Mouse (Mus musculus): ENCODE data around the gene Mog. TPM values are rescaled to one million over a fixed set of nuclear protein-coding genes. Genes with fewer than 3 reads are reported as not detected.

The Mog gene
- polyA plus RNA-seq, 1 experiment from 2014 or later, result 0.19 TPM

DNA sequence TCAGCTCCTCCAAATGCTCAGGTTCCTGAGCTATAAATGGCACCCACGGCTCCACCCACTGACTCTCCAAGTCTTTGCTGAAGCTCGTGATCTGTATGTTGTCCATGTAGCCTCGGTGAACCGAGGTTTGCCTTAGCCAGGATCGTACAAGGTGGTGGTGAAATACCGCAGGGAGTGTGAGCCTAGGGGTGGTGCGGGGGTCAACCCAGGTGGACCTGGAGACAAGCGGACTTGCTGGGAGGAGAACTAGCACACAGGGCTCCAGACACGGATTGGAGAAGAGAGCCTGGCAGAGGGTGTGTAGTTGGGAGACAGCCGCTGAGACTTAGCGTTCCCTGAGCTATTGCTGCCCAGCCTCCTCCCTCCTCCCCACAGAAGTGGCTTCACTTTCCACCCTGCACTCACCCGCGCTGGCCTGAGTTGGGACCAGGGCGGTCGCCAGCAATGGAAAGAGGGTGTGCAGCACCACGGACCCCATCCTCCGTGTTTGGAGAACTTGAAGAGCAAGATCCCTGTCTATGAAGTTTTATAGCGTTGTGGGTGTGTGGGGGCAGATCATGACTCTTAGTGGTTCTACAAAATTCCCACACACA, 41.9 kb downstream of the Mog start, which contains the start of gene 2410137M14Rik:
Gene 2410137M14Rik (minus strand): TSS at position 17 of the 593 bp plus-strand sequence.
- Histone ChIP-seq H3K4me3 (ENCODE audit: low read depth, low read length) (no peak within 1 kb of the TSS), H3K27me3 (ENCODE audit: control insufficient read depth, insufficient read depth, low read length) (no peaks in the 10 kb centered on the region), H3K9me3 (ENCODE audit: control insufficient read depth, low read depth, low read length) (no peaks in the 10 kb centered on the region), H3K9ac (replicated peaks; ENCODE audit: low read depth, low read length) (no peak within 1 kb of the TSS), H3K4me2 (replicated peaks; ENCODE audit: low read depth, low read length) (peak within 1 kb of the TSS; percentile 34), H3K4me1 (ENCODE audit: control insufficient read depth, insufficient read depth, low read length) (peaks cover 8% of the 10 kb centered on the region; the same call in 1 of the 2 replicates), H3K27ac (ENCODE audit: low read length) (no peak within 1 kb of the TSS), H3K36me3 (ENCODE audit: control insufficient read depth, insufficient read depth, low read length) (no peaks in the 10 kb centered on the region)
- 14% methylated on average over 18 of the region's 18 CpGs for WGBS
- no peak for ATAC-seq (ENCODE audit: insufficient number of reproducible peaks, insufficient read depth, low FRiP score, low read depth)

DNA sequence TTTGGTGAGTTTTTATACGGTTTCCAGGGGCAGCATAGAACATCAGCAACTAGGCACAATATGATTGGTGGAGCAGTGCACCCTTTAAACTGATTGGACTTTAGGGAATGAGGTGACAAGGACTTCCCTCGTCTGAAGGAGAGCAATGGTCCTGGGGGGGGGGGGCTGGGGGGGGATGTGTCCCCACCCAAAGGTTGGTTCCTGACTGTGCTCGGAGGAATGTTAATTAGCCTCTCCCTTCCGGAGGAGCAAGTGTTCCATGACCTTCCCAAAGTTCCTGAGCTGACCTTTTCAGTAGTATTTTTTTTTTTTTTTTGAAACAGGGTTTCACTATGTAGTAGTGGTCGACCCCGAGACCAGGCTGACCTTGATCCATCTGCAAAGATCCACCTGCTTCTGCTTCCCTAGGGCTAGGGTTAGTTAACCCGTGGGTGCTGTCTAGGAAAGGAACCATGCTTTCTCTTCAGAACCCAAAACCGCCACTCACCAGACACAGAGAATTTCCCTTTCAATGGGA, 49.9 kb downstream of the Mog start:
- H3K27ac ChIP-seq (ENCODE audit: low read length), result no peak overlapping the region
- H3K4me2 ChIP-seq (replicated peaks; ENCODE audit: low read depth, low read length), result no peak overlapping the region
- 64% methylated on average over 8 of the region's 8 CpGs for WGBS
- H3K4me1 ChIP-seq (ENCODE audit: control insufficient read depth, insufficient read depth, low read length), result no peaks in the 10 kb centered on the region
- no peaks in the 10 kb centered on the region for H3K27me3 ChIP-seq (ENCODE audit: control insufficient read depth, insufficient read depth, low read length)
- no peak overlapping the region for H3K9ac ChIP-seq (replicated peaks; ENCODE audit: low read depth, low read length)
- H3K4me3 ChIP-seq (ENCODE audit: low read depth, low read length), result no peak overlapping the region
- H3K9me3 ChIP-seq (ENCODE audit: control insufficient read depth, low read depth, low read length), result no peaks in the 10 kb centered on the region
- no peak for ATAC-seq (ENCODE audit: insufficient number of reproducible peaks, insufficient read depth, low FRiP score, low read depth)
- H3K36me3 ChIP-seq (ENCODE audit: control insufficient read depth, insufficient read depth, low read length), result no peaks in the 10 kb centered on the region

DNA sequence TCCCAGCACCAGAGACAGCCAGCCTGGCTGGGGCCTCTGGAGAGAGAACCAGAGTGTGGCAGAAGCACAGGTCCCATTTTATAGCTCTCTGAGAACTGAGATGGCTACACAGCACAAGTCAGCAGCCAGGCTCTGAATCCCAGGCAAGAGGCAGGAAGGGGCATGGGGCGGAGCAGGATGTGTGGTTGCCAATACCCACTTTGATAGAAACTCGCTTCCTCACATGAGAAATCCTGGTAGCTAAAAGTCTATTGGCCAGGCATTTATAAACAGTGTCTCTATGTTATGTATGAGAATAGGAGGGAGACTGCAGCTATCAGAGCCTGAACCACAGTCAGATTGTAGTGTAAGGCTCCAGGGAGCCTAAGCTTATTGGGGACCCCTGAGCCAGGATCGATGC, 50.4 kb downstream of the Mog start:
- H3K36me3 ChIP-seq (ENCODE audit: control insufficient read depth, insufficient read depth, low read length), result no peaks in the 10 kb centered on the region
- H3K27me3 ChIP-seq (ENCODE audit: control insufficient read depth, insufficient read depth, low read length), result no peaks in the 10 kb centered on the region
- no peak overlapping the region for H3K9ac ChIP-seq (replicated peaks; ENCODE audit: low read depth, low read length)
- H3K4me1 ChIP-seq (ENCODE audit: control insufficient read depth, insufficient read depth, low read length), result no peaks in the 10 kb centered on the region
- no peak overlapping the region for H3K27ac ChIP-seq (ENCODE audit: low read length)
- no peak overlapping the region for H3K4me3 ChIP-seq (ENCODE audit: low read depth, low read length)
- no peaks in the 10 kb centered on the region for H3K9me3 ChIP-seq (ENCODE audit: control insufficient read depth, low read depth, low read length)
- ATAC-seq (ENCODE audit: insufficient number of reproducible peaks, insufficient read depth, low FRiP score, low read depth), result no peak
- no peak overlapping the region for H3K4me2 ChIP-seq (replicated peaks; ENCODE audit: low read depth, low read length)
- 75% methylated on average over 3 of the region's 3 CpGs for WGBS

DNA sequence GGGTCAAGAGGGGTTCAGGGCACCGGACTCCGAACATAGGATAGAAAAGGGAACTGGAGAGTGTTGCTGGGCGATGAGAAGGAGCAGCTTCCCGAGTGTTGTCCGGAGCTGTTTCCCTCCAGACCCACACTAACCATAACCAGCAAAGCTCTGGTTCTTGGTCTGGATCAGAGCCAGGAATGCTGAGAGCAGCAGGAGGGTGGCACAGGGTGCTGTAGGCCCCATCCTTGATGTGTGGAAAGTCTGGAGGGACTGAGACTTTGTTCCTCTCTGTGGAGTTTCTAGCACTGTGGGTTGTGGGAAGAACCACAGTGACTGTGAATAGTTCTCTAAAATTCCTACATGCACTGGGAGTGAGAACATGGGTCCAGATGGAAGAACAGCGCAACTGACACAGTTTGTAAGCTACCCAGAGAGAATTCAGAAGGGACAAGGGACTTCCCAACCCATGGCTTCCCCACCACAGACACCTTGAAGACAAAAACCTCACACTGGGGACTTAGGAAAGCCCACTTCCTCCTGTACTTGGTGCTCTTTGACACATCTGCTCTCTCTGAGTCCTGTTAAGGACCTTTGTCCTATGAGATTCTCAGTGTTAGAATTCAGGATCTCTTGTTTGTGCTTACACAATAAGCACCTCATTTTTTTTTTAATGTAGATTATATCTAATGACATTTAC, 51.9 kb downstream of the Mog start:
- no peaks in the 10 kb centered on the region for H3K27me3 ChIP-seq (ENCODE audit: control insufficient read depth, insufficient read depth, low read length)
- H3K9ac ChIP-seq (replicated peaks; ENCODE audit: low read depth, low read length), result no peak overlapping the region
- H3K27ac ChIP-seq (ENCODE audit: low read length), result no peak overlapping the region
- H3K9me3 ChIP-seq (ENCODE audit: control insufficient read depth, low read depth, low read length), result no peaks in the 10 kb centered on the region
- H3K4me2 ChIP-seq (replicated peaks; ENCODE audit: low read depth, low read length), result no peak overlapping the region
- no peaks in the 10 kb centered on the region for H3K36me3 ChIP-seq (ENCODE audit: control insufficient read depth, insufficient read depth, low read length)
- no peak for ATAC-seq (ENCODE audit: insufficient number of reproducible peaks, insufficient read depth, low FRiP score, low read depth)
- H3K4me1 ChIP-seq (ENCODE audit: control insufficient read depth, insufficient read depth, low read length), result no peaks in the 10 kb centered on the region
- H3K4me3 ChIP-seq (ENCODE audit: low read depth, low read length), result no peak overlapping the region
- WGBS, result 80% methylated on average over 6 of the region's 6 CpGs

DNA sequence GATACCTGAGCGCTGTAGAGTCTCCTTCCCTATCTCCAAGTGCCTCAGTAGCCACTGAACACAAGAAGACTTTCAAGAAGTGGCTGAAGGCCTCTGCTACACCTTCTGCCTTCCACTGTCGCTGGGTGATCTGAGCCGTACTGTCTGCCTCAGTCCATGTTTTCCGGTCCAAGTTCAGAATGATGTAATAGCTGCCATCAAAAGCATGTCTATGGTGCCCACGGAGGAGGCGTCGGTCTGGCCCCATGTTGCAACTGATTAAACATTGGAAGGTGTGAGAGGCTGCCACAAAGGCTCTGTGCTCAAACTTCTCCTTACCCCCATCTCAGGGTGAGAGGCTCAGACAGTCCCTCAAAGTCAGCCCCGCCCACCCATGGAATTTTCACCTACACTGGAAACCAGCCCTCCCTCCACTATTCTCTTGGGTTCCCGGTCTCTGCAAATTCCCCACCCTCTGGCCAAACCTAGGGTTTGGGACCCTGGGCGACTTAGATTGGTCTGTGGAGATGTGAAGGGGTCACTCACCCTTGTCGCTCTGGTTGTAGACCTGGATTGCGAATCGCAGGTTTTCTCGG, 52.8 kb downstream of the Mog start:
- H3K36me3 ChIP-seq (ENCODE audit: control insufficient read depth, insufficient read depth, low read length), result no peaks in the 10 kb centered on the region
- no peak overlapping the region for H3K27ac ChIP-seq (ENCODE audit: low read length)
- H3K9me3 ChIP-seq (ENCODE audit: control insufficient read depth, low read depth, low read length), result no peaks in the 10 kb centered on the region
- ATAC-seq (ENCODE audit: insufficient number of reproducible peaks, insufficient read depth, low FRiP score, low read depth), result no peak
- 75% methylated on average over 14 of the region's 14 CpGs for WGBS
- no peaks in the 10 kb centered on the region for H3K27me3 ChIP-seq (ENCODE audit: control insufficient read depth, insufficient read depth, low read length)
- H3K9ac ChIP-seq (replicated peaks; ENCODE audit: low read depth, low read length), result no peak overlapping the region
- no peaks in the 10 kb centered on the region for H3K4me1 ChIP-seq (ENCODE audit: control insufficient read depth, insufficient read depth, low read length)
- no peak overlapping the region for H3K4me2 ChIP-seq (replicated peaks; ENCODE audit: low read depth, low read length)
- no peak overlapping the region for H3K4me3 ChIP-seq (ENCODE audit: low read depth, low read length)

DNA sequence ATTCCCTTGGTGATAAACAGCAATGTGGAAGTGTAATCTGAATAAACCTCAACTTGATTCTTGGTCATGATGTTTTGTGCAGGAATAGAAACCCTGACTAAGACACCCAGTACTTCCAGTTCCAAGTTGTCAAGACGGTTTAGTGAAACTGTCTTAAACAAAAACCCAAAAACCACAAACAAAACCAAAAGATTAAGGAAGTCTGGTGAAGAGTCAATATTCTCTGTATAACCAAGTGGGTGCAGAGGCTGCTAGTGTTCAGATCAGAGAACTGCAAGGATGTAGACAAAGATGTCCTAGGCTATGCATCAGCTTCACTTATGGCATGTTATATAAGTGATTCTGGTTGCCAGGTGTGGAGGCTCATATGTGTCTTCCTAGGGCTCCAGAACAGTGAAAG, 56.3 kb downstream of the Mog start:
- H3K9ac ChIP-seq (replicated peaks; ENCODE audit: low read depth, low read length), result no peak overlapping the region
- H3K4me1 ChIP-seq (ENCODE audit: control insufficient read depth, insufficient read depth, low read length), result no peaks in the 10 kb centered on the region
- H3K36me3 ChIP-seq (ENCODE audit: control insufficient read depth, insufficient read depth, low read length), result no peaks in the 10 kb centered on the region
- WGBS, result 81% methylated on average over 1 of the region's 1 CpGs
- H3K27ac ChIP-seq (ENCODE audit: low read length), result no peak overlapping the region
- H3K4me2 ChIP-seq (replicated peaks; ENCODE audit: low read depth, low read length), result no peak overlapping the region
- H3K27me3 ChIP-seq (ENCODE audit: control insufficient read depth, insufficient read depth, low read length), result no peaks in the 10 kb centered on the region
- H3K4me3 ChIP-seq (ENCODE audit: low read depth, low read length), result no peak overlapping the region
- no peak for ATAC-seq (ENCODE audit: insufficient number of reproducible peaks, insufficient read depth, low FRiP score, low read depth)
- H3K9me3 ChIP-seq (ENCODE audit: control insufficient read depth, low read depth, low read length), result no peaks in the 10 kb centered on the region

DNA sequence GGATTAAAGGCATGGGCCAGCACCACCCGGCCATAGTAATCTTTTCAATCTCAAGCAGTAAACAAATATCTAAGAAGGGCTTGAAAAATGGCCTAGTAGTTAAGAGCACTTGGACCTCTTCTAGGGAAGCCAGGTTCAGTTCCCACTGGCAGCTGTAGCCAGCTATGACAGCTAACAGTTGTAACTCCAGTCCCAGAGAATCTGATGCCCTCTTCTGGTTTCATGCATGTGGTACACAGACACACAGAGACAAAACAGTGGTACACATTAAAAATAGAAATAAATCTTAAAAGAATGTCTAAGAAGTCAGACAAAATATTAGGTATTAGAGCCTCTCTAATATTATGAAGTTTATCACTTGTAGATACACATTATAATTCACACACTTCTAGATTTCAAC, 62.1 kb downstream of the Mog start:
- H3K27ac ChIP-seq (ENCODE audit: low read length), result no peak overlapping the region
- H3K27me3 ChIP-seq (ENCODE audit: control insufficient read depth, insufficient read depth, low read length), result no peaks in the 10 kb centered on the region
- peaks cover 5% of the 10 kb centered on the region; the same call in 1 of the 2 replicates for H3K4me1 ChIP-seq (ENCODE audit: control insufficient read depth, insufficient read depth, low read length)
- no peak overlapping the region for H3K4me3 ChIP-seq (ENCODE audit: low read depth, low read length)
- no peak overlapping the region for H3K9ac ChIP-seq (replicated peaks; ENCODE audit: low read depth, low read length)
- WGBS, result 37% methylated on average over 1 of the region's 1 CpGs
- no peaks in the 10 kb centered on the region; the same call in 1 of the 2 replicates for H3K36me3 ChIP-seq (ENCODE audit: control insufficient read depth, insufficient read depth, low read length)
- H3K4me2 ChIP-seq (replicated peaks; ENCODE audit: low read depth, low read length), result no peak overlapping the region
- ATAC-seq (ENCODE audit: insufficient number of reproducible peaks, insufficient read depth, low FRiP score, low read depth), result no peak
- no peaks in the 10 kb centered on the region for H3K9me3 ChIP-seq (ENCODE audit: control insufficient read depth, low read depth, low read length)

Measured in stomach, embryonic 14.5 days (tissue).